Mouse (Mus musculus): ENCODE results near the gene Anxa9.

- TF ChIP-seq CTCF (IDR thresholded peaks at IDR 0.05; ENCODE audit: borderline replicate concordance, control insufficient read depth, extremely low read depth, insufficient read depth, low read length, poor library complexity) (no peak), POLR2A (IDR thresholded peaks at IDR 0.05; ENCODE audit: control insufficient read depth, extremely low read depth, insufficient read depth, low read length, poor library complexity) (no peak)
These were observed 19.4 kb downstream of the Anxa9 start for GRCm38 (mm10) chr3:95287541-95287940.
